Mouse (Mus musculus) lung, postnatal 0 days (tissue): ENCODE results near the gene Trpm2. TPM values are rescaled to one million over a fixed set of nuclear protein-coding genes. Genes with fewer than 3 reads are reported as not detected.

Experiments used
- ATAC-seq: fragments of 200-750 bp; cut with Nextera tagmentation; 2 replicates; pipeline ENCODE4 v1.8.0; 2017; ENCODE audit warnings: moderate library complexity
- DNase-seq: peaks from one replicate; pipeline ENCODE4 v3.0.0-alpha.2; 2016; ENCODE audit warnings: low spot score
- H3K27ac ChIP-seq: fragments of 300-500 bp; sonication (generic); 2 replicates; pipeline ENCODE4 v1.5.1; 2014; ENCODE audit warnings: antibody characterized with exemption, mild to moderate bottlenecking, low read length, mixed read lengths
- H3K27me3 ChIP-seq: fragments of 300-500 bp; sonication (generic); replicated peaks from 2 replicates; pipeline ENCODE4 v1.6.1; 2014; ENCODE audit warnings: low read length, mixed read lengths; ENCODE audit not compliant: insufficient read depth
- H3K36me3 ChIP-seq: fragments of 300-500 bp; sonication (generic); 2 replicates; pipeline ENCODE4 v1.6.1; 2014; ENCODE audit warnings: low read length, mixed read lengths; ENCODE audit not compliant: insufficient read depth
- H3K4me1 ChIP-seq: fragments of 300-500 bp; sonication (generic); 2 replicates; pipeline ENCODE4 v1.6.1; 2014; ENCODE audit warnings: antibody characterized with exemption, low read depth, low read length, mixed read lengths; ENCODE audit not compliant: insufficient read depth
- H3K4me2 ChIP-seq: fragments of 300-500 bp; sonication (generic); replicated peaks from 2 replicates; pipeline ENCODE4 v1.6.1; 2014; ENCODE audit warnings: low read depth, mild to moderate bottlenecking, low read length, moderate library complexity, mixed read lengths
- H3K4me3 ChIP-seq: fragments of 300-500 bp; sonication (generic); 2 replicates; pipeline ENCODE4 v1.5.1; 2014; ENCODE audit warnings: low read depth, low read length
- H3K9ac ChIP-seq: fragments of 300-500 bp; sonication (generic); replicated peaks from 2 replicates; pipeline ENCODE4 v1.6.1; 2014; ENCODE audit warnings: low read depth, mild to moderate bottlenecking
- H3K9me3 ChIP-seq: fragments of 300-500 bp; sonication (generic); 2 replicates; pipeline ENCODE4 v1.6.1; 2016; ENCODE audit warnings: low read length, mixed read lengths
- CTCF ChIP-seq: IDR thresholded peaks from 2 replicates; pipeline ENCODE4 v1.5.1; 2016; ENCODE audit warnings: antibody characterized with exemption, mild to moderate bottlenecking
- EP300 ChIP-seq: IDR thresholded peaks from 2 replicates; pipeline ENCODE4 v1.6.1; 2016; ENCODE audit warnings: antibody characterized with exemption, mild to moderate bottlenecking, control low read depth
- WGBS: fragments of 180-500 bp; shearing (Covaris S2); extraction: QIAGEN DNeasy Blood & Tissue Kit; methylation state at CpG from one replicate; pipeline ENCODE4 v1.1.7; 2014; 5-methylcytosine and 5-hydroxymethylcytosine counted together
- polyA plus RNA-seq: library from polyadenylated mRNA; unstranded; fragments of >200 nt; fragmentation: Nextera tagmentation; extraction: Ambion mirVana; gene quantifications from 2 replicates; pipeline ENCODE4 v1.2.1, GENCODE M21; 2015

The Trpm2 gene
- polyA plus RNA-seq, 1 experiment from 2014 or later = 0.74 TPM

- H3K27me3 ChIP-seq = 0 out of 2 replicates have a peak, but pooled peaks cover 4% of the 10 kb centered on the region
- no peak overlapping the region for H3K4me3 ChIP-seq
- ATAC-seq (no peak), DNase-seq (no peak)
- no peak overlapping the region for H3K4me2 ChIP-seq
- no peak overlapping the region for H3K27ac ChIP-seq
- H3K4me1 ChIP-seq = no peaks in the 10 kb centered on the region
- H3K9me3 ChIP-seq = no peaks in the 10 kb centered on the region
- H3K36me3 ChIP-seq = no peaks in the 10 kb centered on the region
- 63% methylated on average over 5 of the region's 5 CpGs for WGBS
- no peak for TF ChIP-seq CTCF
- TF ChIP-seq EP300 = no peak
- H3K9ac ChIP-seq = no peak overlapping the region
Measured at GRCm38 (mm10) chr10:77974811-77975210, 4.4 kb upstream of the Trpm2 start.

- H3K27me3 ChIP-seq = 0 out of 2 replicates have a peak, but pooled peaks cover 7% of the 10 kb centered on the region
- no peaks in the 10 kb centered on the region for H3K9me3 ChIP-seq
- H3K27ac ChIP-seq = no peak overlapping the region
- no peak for DNase-seq
- no peak overlapping the region for H3K9ac ChIP-seq
- no peak overlapping the region for H3K4me2 ChIP-seq
- H3K4me3 ChIP-seq = no peak overlapping the region
- 49% methylated on average over 5 of the region's 5 CpGs for WGBS
- no peaks in the 10 kb centered on the region for H3K4me1 ChIP-seq
- ATAC-seq = no peak
- TF ChIP-seq CTCF (no peak), EP300 (no peak)
- no peaks in the 10 kb centered on the region for H3K36me3 ChIP-seq
Measured at GRCm38 (mm10) chr10:77974323-77974722, 4.0 kb upstream of the Trpm2 start.

GRCm38 (mm10) chr10:77971709-77972553, 1.6 kb upstream of the Trpm2 start:
- Histone ChIP-seq H3K27me3 (peaks cover 15% of the 10 kb centered on the region; the same call in 1 of the 2 replicates), H3K36me3 (no peaks in the 10 kb centered on the region), H3K4me3 (no peak overlapping the region), H3K4me2 (no peak overlapping the region), H3K9me3 (no peaks in the 10 kb centered on the region), H3K4me1 (no peaks in the 10 kb centered on the region), H3K27ac (no peak overlapping the region), H3K9ac (no peak overlapping the region)
- TF ChIP-seq CTCF (peak; percentile 25; the same call in 1 of the 2 replicates), EP300 (no peak)
- DNase-seq (no peak), ATAC-seq (no peak)
- WGBS = 55% methylated on average over 17 of the region's 17 CpGs

GRCm38 (mm10) chr10:77971191-77971590, 828 bp upstream of the Trpm2 start:
- Histone ChIP-seq H3K9ac (no peak overlapping the region), H3K4me3 (no peak overlapping the region), H3K27me3 (peaks cover 15% of the 10 kb centered on the region; the same call in 1 of the 2 replicates), H3K9me3 (no peaks in the 10 kb centered on the region), H3K4me1 (no peaks in the 10 kb centered on the region), H3K36me3 (no peaks in the 10 kb centered on the region), H3K4me2 (no peak overlapping the region), H3K27ac (no peak overlapping the region)
- 0 out of 2 replicates have a peak, but pooled peaks have one; percentile 32 for ATAC-seq
- no peak for DNase-seq
- WGBS = 83% methylated on average over 10 of the region's 10 CpGs
- TF ChIP-seq EP300 = no peak
- no peak for TF ChIP-seq CTCF

GRCm38 (mm10) chr10:77969973-77970325, 414 bp downstream of the Trpm2 start:
- H3K4me3 ChIP-seq = 0 out of 2 replicates have a peak overlapping the region, but pooled peaks have one; percentile 12

GRCm38 (mm10) chr10:77969274-77969972, 940 bp downstream of the Trpm2 start:
- WGBS = 8% methylated on average over 26 of the region's 26 CpGs
- Histone ChIP-seq H3K27ac (no peak overlapping the region), H3K4me1 (no peaks in the 10 kb centered on the region), H3K4me3 (0 out of 2 replicates have a peak overlapping the region, but pooled peaks have one; percentile 12), H3K36me3 (no peaks in the 10 kb centered on the region), H3K4me2 (peak overlapping the region; percentile 42), H3K9ac (no peak overlapping the region), H3K9me3 (no peaks in the 10 kb centered on the region), H3K27me3 (peaks cover 15% of the 10 kb centered on the region; the same call in 1 of the 2 replicates)
- DNase-seq (peak; percentile 43), ATAC-seq (peak; percentile 38; the same call in 1 of the 2 replicates)
- TF ChIP-seq EP300 = no peak
- TF ChIP-seq CTCF = no peak

More at GRCm38 (mm10) chr10:77969973-77970325, 414 bp downstream of the Trpm2 start:
- no peak for DNase-seq
- H3K27ac ChIP-seq = no peak overlapping the region
- no peaks in the 10 kb centered on the region for H3K9me3 ChIP-seq
- peaks cover 15% of the 10 kb centered on the region; the same call in 1 of the 2 replicates for H3K27me3 ChIP-seq
- TF ChIP-seq CTCF (no peak), EP300 (no peak)
- H3K4me1 ChIP-seq = no peaks in the 10 kb centered on the region
- H3K9ac ChIP-seq = no peak overlapping the region
- no peaks in the 10 kb centered on the region for H3K36me3 ChIP-seq
- ATAC-seq = no peak
- WGBS = 10% methylated on average over 8 of the region's 8 CpGs
- H3K4me2 ChIP-seq = peak overlapping the region; percentile 42; the same call in 1 of the 2 replicates
